Mouse (Mus musculus) granulocyte monocyte progenitor cell, adult 5-6 weeks (primary cell): ENCODE results near the gene Zfp668. TPM values are rescaled to one million over a fixed set of nuclear protein-coding genes. Genes with fewer than 3 reads are reported as not detected.

Experiments
- ATAC-seq: replicated peaks from 2 replicates; pipeline ENCODE4 v1.8.0; 2016; ENCODE audit warnings: mild to moderate bottlenecking, moderate TSS enrichment, inconsistent platforms; ENCODE audit not compliant: poor library complexity, severe bottlenecking
- total RNA-seq, 2 experiments: library from RNA; stranded (forward) in 1 of 2; stranded (reverse) in 1 of 2; fragments of 200-712, 200-1000 nt in 1 of 2; fragments of >200 nt in 1 of 2; fragmentation: Nextera tagmentation in 1 of 2; gene quantifications; 2 replicates each; pipeline ENCODE4 v1.2.3; 2014 to 2017

The Zfp668 gene
- total RNA-seq (2014; fragmentation: Nextera tagmentation) (7.2 and 15.7 TPM in 2 replicates), total RNA-seq (2017) (3.9 and 4.9 TPM in 2 replicates)

GRCm38 (mm10) chr7:127876467-127877348 is at the start of gene Zfp668:
Gene Zfp668 (minus strand): TSS chr7:127876828.
- peak; percentile 65 for ATAC-seq

GRCm38 (mm10) chr7:127926066-127926465 is 49.4 kb upstream of the Zfp668 start:
- no peak for ATAC-seq

- no peak for ATAC-seq
Observed at GRCm38 (mm10) chr7:127925252-127925651, 48.6 kb upstream of the Zfp668 start.

- no peak for ATAC-seq
Observed at GRCm38 (mm10) chr7:127923714-127924113, 47.1 kb upstream of the Zfp668 start.

GRCm38 (mm10) chr7:127922451-127923275 is 46.0 kb upstream of the Zfp668 start:
- ATAC-seq = peak; percentile 79

GRCm38 (mm10) chr7:127921516-127921915 is 44.9 kb upstream of the Zfp668 start:
- ATAC-seq = peak; percentile 46

- ATAC-seq = peak; percentile 43
Observed at GRCm38 (mm10) chr7:127919290-127919689, 42.7 kb upstream of the Zfp668 start.

- ATAC-seq = 0 out of 2 replicates have a peak, but pooled peaks have one; percentile 28
Observed at GRCm38 (mm10) chr7:127918203-127918602, 41.6 kb upstream of the Zfp668 start.

GRCm38 (mm10) chr7:127915293-127915692 is 38.7 kb upstream of the Zfp668 start:
- no peak for ATAC-seq

- no peak for ATAC-seq
Observed at GRCm38 (mm10) chr7:127912938-127913337, 36.3 kb upstream of the Zfp668 start.

- peak; percentile 98 for ATAC-seq
Observed at GRCm38 (mm10) chr7:127912190-127912871, 35.7 kb upstream of the Zfp668 start, which contains the start of gene Kat8. Gene Kat8 (plus strand): TSS chr7:127912516.

- no peak for ATAC-seq
Observed at GRCm38 (mm10) chr7:127908656-127909055, 32.0 kb upstream of the Zfp668 start.

GRCm38 (mm10) chr7:127907939-127908338 is 31.3 kb upstream of the Zfp668 start:
- no peak for ATAC-seq

GRCm38 (mm10) chr7:127903971-127904796 is 27.6 kb upstream of the Zfp668 start, which contains the start of gene Bckdk:
Gene Bckdk (plus strand): TSS chr7:127904082.
- ATAC-seq = peak; percentile 83

GRCm38 (mm10) chr7:127901772-127902171 is 25.1 kb upstream of the Zfp668 start:
- ATAC-seq = no peak

- no peak for ATAC-seq
Observed at GRCm38 (mm10) chr7:127899997-127900396, 23.4 kb upstream of the Zfp668 start.

- ATAC-seq = no peak
Observed at GRCm38 (mm10) chr7:127898179-127898956, 21.7 kb upstream of the Zfp668 start.

GRCm38 (mm10) chr7:127897542-127897941 is 20.9 kb upstream of the Zfp668 start:
- ATAC-seq = no peak

- no peak for ATAC-seq
Observed at GRCm38 (mm10) chr7:127896384-127896783, 19.8 kb upstream of the Zfp668 start.
